Mouse (Mus musculus) frontal cortex, postnatal 36 days (tissue): ENCODE measurements around the gene Tnfrsf18.

Experiments used
- DNase-seq, 2 experiments: peaks; one replicate each; pipeline ENCODE4 v3.0.0; 2022; ENCODE audit warnings: low spot score in 2 of 2

Tnfrsf18 gene

DNA sequence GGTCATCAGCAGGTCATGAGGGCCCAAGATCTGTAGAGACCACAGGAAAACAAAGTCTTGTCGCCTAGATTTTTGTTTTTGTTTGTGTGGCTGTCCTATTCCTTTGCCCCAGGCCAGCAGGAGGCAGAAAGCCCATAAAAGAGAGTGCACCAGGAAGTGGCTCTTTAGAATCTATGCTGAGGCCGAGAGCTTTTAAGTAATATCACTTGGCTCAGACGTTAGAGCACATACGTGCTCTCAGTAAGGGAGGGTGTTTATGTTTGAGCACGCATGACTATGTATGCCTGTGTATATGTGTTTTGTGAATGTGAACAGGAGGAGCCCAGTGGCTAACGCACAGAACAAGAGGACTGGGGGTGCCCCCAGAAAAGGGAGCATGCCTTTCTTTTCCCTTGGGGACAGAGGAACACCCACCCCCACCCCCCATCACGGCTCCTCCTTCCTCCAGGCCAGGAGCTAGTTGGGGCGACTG is 51.0 kb downstream of the Tnfrsf18 start:
- no peak for DNase-seq

DNA sequence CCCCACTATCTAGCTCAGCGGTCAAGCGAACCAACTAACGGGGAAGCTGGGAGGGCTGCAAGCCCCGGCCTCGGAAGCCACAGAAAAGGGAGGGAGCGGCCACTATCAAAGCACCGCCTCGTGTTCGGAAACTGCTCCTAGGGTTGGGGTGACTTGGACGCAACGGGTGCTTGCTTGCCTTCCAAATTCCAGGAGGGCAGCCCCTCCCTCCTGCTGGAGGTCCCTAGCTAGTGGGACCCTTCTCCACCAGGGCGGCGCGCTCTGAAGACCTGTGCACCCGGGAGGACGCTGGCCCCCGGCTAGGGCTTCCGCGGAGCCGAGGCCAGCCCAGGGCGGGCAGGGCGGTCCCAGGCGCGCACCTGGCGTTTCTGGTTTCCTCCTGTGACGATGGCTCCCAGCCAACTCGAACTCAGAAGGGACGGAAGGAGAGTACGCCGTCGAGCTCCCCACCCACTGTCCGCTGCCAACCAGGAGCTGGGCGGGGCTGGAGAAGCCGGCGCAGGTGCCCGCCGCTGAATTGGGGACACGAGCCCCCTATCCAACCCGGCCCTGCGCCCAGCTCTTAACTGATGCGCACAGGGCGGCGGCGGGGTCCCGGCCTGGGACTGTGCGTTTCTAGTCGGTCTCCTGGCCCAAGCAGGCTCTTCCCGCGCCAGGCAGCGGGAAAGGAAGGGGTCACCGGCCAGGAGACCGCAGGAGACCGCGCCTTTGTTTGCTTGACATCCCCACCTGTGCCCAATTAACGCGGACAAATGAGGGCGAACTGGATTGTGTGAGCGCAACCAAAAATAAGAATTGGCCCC is 51.7 kb downstream of the Tnfrsf18 start:
- no peak for DNase-seq
